Comparison of ENCODE assay signal across 8 mouse cellular contexts in genomic region chr3:132087011-132087486, GRCm38 (mm10). TPM values are rescaled to one million over a fixed set of nuclear protein-coding genes. Genes with fewer than 3 reads are reported as not detected.
A peak's percentile ranks its signal among the peaks of the same experiment; 100 is the strongest.
DNase-seq lines count a peak whose midpoint lies in the region; ATAC-seq and TF ChIP-seq lines count a peak whose summit lies in the region.

No protein-coding gene starts in this region.

- peaks cover 32% of the 10 kb centered on the region for H3K4me1 ChIP-seq in E14TG2a.4 (replicated peaks; ENCODE audit: low read depth, low read length)
- peaks cover 9% of the 10 kb centered on the region; the same call in 1 of the 2 replicates for H3K4me1 ChIP-seq in neural tube, embryonic 14.5 days (ENCODE audit: control insufficient read depth, insufficient read depth, low read length)

- H3K9ac ChIP-seq in neural tube, embryonic 14.5 days (replicated peaks; ENCODE audit: low read depth, low read length), result peak overlapping the region; percentile 0; the same call in 1 of the 2 replicates

- ATAC-seq in neural tube, embryonic 14.5 days (ENCODE audit: low read depth), result peak; percentile 79

- TF ChIP-seq CTCF in E14TG2a.4 (conservative IDR thresholded peaks at IDR 0.05; ENCODE audit: low read length), result no peak

- H3K27ac ChIP-seq in neural tube, embryonic 14.5 days (ENCODE audit: low read depth, low read length), result no peak overlapping the region

- peaks cover 36% of the 10 kb centered on the region for H3K27me3 ChIP-seq in E14TG2a.4 (ENCODE audit: insufficient read depth, low read length)
- peaks cover 15% of the 10 kb centered on the region for H3K27me3 ChIP-seq in neural tube, embryonic 14.5 days (ENCODE audit: control insufficient read depth, insufficient read depth, low read length)

- H3K9me3 ChIP-seq in E14TG2a.4 (ENCODE audit: low read length), result no peaks in the 10 kb centered on the region
- no peaks in the 10 kb centered on the region for H3K9me3 ChIP-seq in neural tube, embryonic 14.5 days (ENCODE audit: control insufficient read depth, low read length)

- WGBS in neural tube, embryonic 14.5 days, result under 1% methylated on average over 21 of the region's 21 CpGs

- peak overlapping the region; percentile 61 for H3K4me2 ChIP-seq in neural tube, embryonic 14.5 days (ENCODE audit: low read depth, low read length)

- H3K36me3 ChIP-seq in E14TG2a.4 (ENCODE audit: insufficient read depth, low read length), result no peaks in the 10 kb centered on the region
- H3K36me3 ChIP-seq in neural tube, embryonic 14.5 days (ENCODE audit: control insufficient read depth, insufficient read depth, low read length), result no peaks in the 10 kb centered on the region

- peak overlapping the region; percentile 53 for H3K4me3 ChIP-seq in E14TG2a.4 (replicated peaks; ENCODE audit: low read length)
- peak overlapping the region; percentile 38 for H3K4me3 ChIP-seq in neural tube, embryonic 14.5 days (ENCODE audit: low read depth, low read length)

- peak; percentile 67 for DNase-seq in brain, adult 2 months (ENCODE audit: low read depth, low spot score)
- DNase-seq in frontal cortex, postnatal 14 days (ENCODE audit: low spot score in 2 of 2), result peak; percentile 36 to 44
- peak; percentile 47 for DNase-seq in kidney, adult 9 months
- peak; percentile 23 for DNase-seq in liver
- no peak for DNase-seq in thymus, adult 18-20 months
- no peak for DNase-seq in urinary bladder, adult 18-20 months (ENCODE audit: low spot score in 2 of 2)

RNA-seq across cellular contexts. Expression of gene Dkk2, which starts 2.0 kb away (rescaled TPM):
- 0.48 and 1.9 TPM in 2 replicates for polyA plus RNA-seq in neural tube, embryonic 14.5 days (2014; fragmentation: Nextera tagmentation; extraction: Ambion mirVana)

Comparison
In these comparisons a context has a peak if more than half of its experiments do, and no peak if none do; other contexts are left out.
1. DNase-seq: peak in brain, adult 2 months (single experiment), frontal cortex, postnatal 14 days (2 of 2), kidney, adult 9 months (single experiment) and liver (single experiment); none in thymus, adult 18-20 months (0 of 2) and urinary bladder, adult 18-20 months (0 of 2).